Mouse (Mus musculus) 3134 (cell line): ENCODE results near the gene Rbm4b.
A peak's percentile ranks its signal among the peaks of the same experiment; 100 is the strongest.
"Not testable (repeated sequence)": the region's sequence is repeated elsewhere in the genome, so short reads cannot be mapped to it uniquely, and the experiment has no call there.

Source experiments
- DNase-seq: peaks from one replicate; pipeline ENCODE4 v3.0.0-alpha.2; 2011; ENCODE audit warnings: low spot score; ENCODE audit not compliant: insufficient read length; ENCODE audit errors: extremely low read depth

Gene Rbm4b

DNA sequence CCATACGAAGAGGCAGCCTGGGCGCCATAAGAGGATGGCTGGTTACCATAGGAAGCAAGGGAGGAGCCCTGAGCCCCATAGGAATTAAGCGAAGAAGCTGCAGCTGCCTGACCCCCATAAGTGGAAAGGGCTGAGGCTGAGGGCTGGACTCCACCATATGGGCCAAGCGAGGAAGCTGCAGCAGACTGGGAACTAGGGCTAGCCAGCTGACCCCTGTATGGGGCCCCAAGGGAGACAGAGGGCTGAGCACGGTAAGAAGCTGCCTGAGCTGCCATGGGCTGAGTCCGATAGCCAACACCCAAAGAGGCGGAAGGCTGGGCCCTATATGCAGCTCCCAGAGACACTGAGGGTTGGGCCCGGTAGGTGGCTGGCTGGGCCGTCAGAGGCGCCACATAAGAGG is 47.0 kb downstream of the Rbm4b start:
- DNase-seq, result no peak

DNA sequence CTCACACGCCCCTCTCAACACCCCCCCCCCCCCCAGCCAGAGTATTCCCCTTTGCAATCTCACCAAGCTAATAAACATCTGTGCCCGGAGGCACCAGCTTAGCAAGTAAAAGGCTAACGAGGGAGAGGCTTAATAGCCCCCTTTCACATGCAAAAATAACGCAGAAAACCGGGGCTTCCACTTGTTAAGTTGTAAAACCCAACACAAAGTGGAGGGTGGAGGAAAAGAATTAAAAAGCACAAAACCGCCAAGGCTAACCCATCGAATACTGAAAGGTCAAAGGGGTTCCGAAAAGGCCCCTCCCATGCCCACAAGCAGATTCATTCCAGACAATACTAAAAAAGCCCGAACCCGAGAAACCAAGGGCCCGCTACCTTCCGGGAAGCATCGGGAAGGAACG is 54.0 kb downstream of the Rbm4b start:
- DNase-seq, result no peak

DNA sequence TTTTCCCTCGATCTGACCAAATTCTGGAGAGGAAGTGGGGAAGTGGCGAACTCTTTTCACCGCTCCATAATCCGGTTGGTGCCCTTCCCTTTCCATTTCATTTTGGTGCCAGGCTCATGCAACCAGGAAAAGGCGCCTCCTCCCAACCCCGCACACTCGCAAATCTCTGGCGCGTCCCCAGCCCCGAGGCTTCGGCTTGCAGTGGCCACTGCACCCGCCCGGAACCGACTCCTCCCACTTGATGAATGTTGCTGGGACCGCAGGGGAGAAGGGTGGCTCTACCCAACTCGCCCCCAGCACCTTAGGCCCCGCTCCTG is 54.4 kb downstream of the Rbm4b start:
- no peak for DNase-seq

- peak; percentile 97 for DNase-seq
Observed at GRCm38 (mm10) chr19:4811063-4811908, 55.0 kb downstream of the Rbm4b start, which contains the start of the genes Gm21992 and Rbm14. TSS of gene Gm21992 (minus strand) at chr19:4811612. TSS of gene Rbm14 (minus strand) at chr19:4811634.

GRCm38 (mm10) chr19:4811909-4812242 is 55.6 kb downstream of the Rbm4b start:
- no peak for DNase-seq

DNA sequence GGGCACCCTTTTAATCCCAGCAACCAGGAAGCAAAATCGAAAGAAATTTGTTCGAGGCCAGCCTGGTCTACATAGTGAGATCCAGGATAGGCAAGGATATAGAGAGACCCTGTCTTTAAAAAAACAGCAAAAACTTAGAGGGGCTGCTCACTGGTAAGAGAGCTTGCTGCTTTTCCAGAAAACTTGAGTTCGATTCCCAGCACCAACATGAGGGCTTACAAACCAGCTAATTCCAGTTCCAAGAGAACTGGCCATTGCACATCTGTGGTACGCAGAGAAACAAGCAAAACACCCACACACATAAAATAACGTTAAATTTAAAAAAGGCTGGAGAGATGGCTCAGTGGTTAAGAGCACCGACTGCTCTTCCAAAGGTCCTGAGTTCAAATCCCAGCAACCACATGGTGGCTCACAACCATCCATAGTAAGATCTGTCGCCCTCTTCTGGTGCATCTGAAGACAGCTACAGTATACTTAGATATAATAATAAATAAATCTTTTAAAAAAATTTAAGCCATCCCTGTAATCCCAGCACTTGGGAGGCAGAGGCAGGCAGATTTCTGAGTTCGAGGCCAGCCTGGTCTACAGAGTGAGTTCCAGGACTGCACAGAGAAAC is 56.1 kb downstream of the Rbm4b start:
- DNase-seq, result not testable (repeated sequence)

GRCm38 (mm10) chr19:4813015-4813414 is 56.7 kb downstream of the Rbm4b start:
- no peak for DNase-seq
